Mouse (Mus musculus) E14TG2a.4 (cell line): Measurements from ENCODE around the gene Ndufc2.

Experiments used
- CTCF ChIP-seq: conservative IDR thresholded peaks from 2 replicates; pipeline ENCODE4 v1.5.1; 2014; ENCODE audit warnings: low read length
- POU5F1 ChIP-seq: IDR thresholded peaks from 2 replicates; pipeline ENCODE4 v1.6.1; 2014; ENCODE audit warnings: low read length, borderline replicate concordance

GRCm38 (mm10) chr7:97392079-97392445 is 7.7 kb upstream of the Ndufc2 start:
- TF ChIP-seq CTCF, result no peak
- TF ChIP-seq POU5F1, result no peak
